Mouse (Mus musculus): ENCODE measurements at regions not wholly inside any gene's neighbourhood (a gene's known extent, or its start where the extent isn't known, plus 50 kb on each side); places are given as distances from the start of the nearest gene placed in this dataset.

DNA sequence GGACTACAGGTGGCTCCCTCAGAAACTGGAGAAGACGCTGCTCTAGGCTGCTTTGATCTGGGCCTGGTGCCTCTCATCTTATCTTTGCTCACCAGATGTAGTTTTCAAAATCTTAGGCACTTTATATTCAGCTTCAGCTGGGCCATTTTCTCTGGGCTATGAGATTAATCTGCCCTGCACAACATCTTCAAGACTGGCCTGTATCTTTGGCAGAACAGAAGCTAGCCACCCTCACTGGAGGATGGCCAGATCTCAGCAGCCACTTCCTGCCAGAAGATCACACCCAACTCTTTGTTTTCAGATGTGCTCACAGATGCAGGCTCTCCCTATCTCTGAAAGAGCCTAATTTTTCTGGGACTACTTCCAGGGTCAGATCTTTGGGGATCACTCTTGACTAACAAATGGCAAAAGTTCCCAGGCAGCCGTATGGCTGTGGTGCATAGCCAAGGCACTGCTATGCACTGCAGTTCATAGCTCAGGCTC, 75.8 kb upstream of the Irs2 start:
- no peaks in the 10 kb centered on the region for H3K36me3 ChIP-seq (ENCODE audit: control insufficient read depth, insufficient read depth, low read length)
- no peak overlapping the region for H3K4me3 ChIP-seq (replicated peaks; ENCODE audit: low read length)
- DNase-seq (ENCODE audit: low spot score) (no peak), ATAC-seq (ENCODE audit: low FRiP score, low read depth) (no peak)
- WGBS: 57% methylated on average over 2 of the region's 2 CpGs
- H3K9me3 ChIP-seq (ENCODE audit: control insufficient read depth, low read length): no peaks in the 10 kb centered on the region
- no peaks in the 10 kb centered on the region for H3K27me3 ChIP-seq (ENCODE audit: control insufficient read depth, insufficient read depth, low read length)
- H3K9ac ChIP-seq (ENCODE audit: low read depth, low read length, severe bottlenecking): no peak overlapping the region
- TF ChIP-seq POLR2A (IDR thresholded peaks at IDR 0.05; ENCODE audit: borderline replicate concordance, extremely low read depth, insufficient read depth, insufficient read length): no peak
- peaks cover 3% of the 10 kb centered on the region; the same call in 1 of the 2 replicates for H3K4me1 ChIP-seq (ENCODE audit: control insufficient read depth, insufficient read depth, low read length)
- no peak overlapping the region for H3K27ac ChIP-seq (replicated peaks; ENCODE audit: low read depth, low read length)
- no peak overlapping the region for H3K4me2 ChIP-seq (replicated peaks; ENCODE audit: low read depth, low read length, severe bottlenecking)

DNA sequence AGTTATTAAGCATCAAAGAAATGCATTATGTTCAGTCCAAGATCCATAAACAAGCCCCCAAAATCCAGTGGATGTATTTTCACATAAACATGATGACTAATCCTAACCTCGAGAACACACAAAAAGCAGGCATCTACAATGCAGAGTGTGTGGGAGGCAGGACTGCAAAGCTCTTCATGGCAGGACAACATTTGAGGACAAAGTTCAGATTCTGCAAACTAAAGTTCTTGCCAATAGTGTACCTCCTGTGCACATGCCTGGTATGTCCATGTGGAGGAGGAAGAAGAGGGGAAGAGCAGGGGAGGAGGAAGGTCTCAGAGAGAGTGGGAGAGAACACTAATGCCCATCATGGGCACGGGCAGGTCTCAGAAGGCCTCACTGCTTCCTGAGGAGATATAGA, 72.6 kb upstream of the Irs2 start:
- TF ChIP-seq POLR2A (IDR thresholded peaks at IDR 0.05; ENCODE audit: borderline replicate concordance, extremely low read depth, insufficient read depth, insufficient read length): no peak

DNA sequence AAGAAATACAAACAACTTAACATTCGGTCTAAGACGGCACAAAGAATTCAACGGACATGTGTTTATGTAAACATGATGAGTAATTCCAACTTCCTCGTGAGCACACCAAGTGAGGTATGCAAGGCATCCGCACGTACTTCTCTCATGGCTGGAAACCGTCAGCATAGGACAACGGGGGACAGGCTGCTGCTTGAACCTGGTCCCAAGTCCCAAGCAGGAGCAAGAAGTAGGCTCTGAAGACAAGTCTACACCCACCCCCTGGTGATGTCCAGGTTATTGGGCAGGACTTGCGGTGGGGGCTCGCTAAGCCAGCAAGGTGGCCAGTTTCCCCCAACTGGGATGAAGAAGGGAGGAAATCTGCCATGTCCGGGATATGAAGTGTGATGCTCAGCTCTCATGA, 71.5 kb upstream of the Irs2 start:
- no peak for ATAC-seq (ENCODE audit: low FRiP score, low read depth)
- TF ChIP-seq POLR2A (IDR thresholded peaks at IDR 0.05; ENCODE audit: borderline replicate concordance, extremely low read depth, insufficient read depth, insufficient read length): no peak

More for the DNA sequence above, 72.6 kb upstream of the Irs2 start:
- ATAC-seq (ENCODE audit: low FRiP score, low read depth) (no peak), DNase-seq (ENCODE audit: low spot score) (no peak)
- no peak overlapping the region for H3K9ac ChIP-seq (ENCODE audit: low read depth, low read length, severe bottlenecking)
- H3K27ac ChIP-seq (replicated peaks; ENCODE audit: low read depth, low read length): no peak overlapping the region
- no peaks in the 10 kb centered on the region for H3K9me3 ChIP-seq (ENCODE audit: control insufficient read depth, low read length)
- peaks cover 24% of the 10 kb centered on the region for H3K4me1 ChIP-seq (ENCODE audit: control insufficient read depth, insufficient read depth, low read length)
- H3K4me2 ChIP-seq (replicated peaks; ENCODE audit: low read depth, low read length, severe bottlenecking): no peak overlapping the region
- H3K27me3 ChIP-seq (ENCODE audit: control insufficient read depth, insufficient read depth, low read length): no peaks in the 10 kb centered on the region
- WGBS: 89% methylated on average over 2 of the region's 2 CpGs
- H3K36me3 ChIP-seq (ENCODE audit: control insufficient read depth, insufficient read depth, low read length): no peaks in the 10 kb centered on the region
- no peak overlapping the region for H3K4me3 ChIP-seq (replicated peaks; ENCODE audit: low read length)

DNA sequence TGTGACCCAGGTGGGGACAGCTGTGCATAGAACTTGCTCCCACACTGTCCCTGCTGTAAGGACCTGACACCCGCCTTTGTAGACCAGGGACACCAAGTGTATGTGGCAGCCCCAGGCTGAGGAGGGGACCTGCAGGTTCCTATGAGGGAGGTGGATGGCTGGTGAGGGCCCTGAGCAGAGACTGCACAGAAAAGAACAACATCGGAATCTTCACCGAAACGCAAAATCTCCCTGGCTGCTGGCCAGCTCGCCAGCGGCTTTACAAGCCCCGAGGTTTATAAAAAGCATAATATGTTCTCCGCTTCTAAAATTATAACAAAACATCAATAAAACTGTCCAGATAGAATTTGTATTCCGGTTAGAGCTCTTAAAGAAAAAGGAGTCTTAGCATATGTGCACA, 68.9 kb upstream of the Irs2 start:
- peak; percentile 60 for DNase-seq (ENCODE audit: low spot score)
- Histone ChIP-seq H3K4me2 (replicated peaks; ENCODE audit: low read depth, low read length, severe bottlenecking) (peak overlapping the region; percentile 33; the same call in 1 of the 2 replicates), H3K27me3 (ENCODE audit: control insufficient read depth, insufficient read depth, low read length) (no peaks in the 10 kb centered on the region), H3K4me1 (ENCODE audit: control insufficient read depth, insufficient read depth, low read length) (peaks cover 24% of the 10 kb centered on the region), H3K4me3 (replicated peaks; ENCODE audit: low read length) (no peak overlapping the region), H3K27ac (replicated peaks; ENCODE audit: low read depth, low read length) (no peak overlapping the region), H3K9ac (ENCODE audit: low read depth, low read length, severe bottlenecking) (0 out of 2 replicates have a peak overlapping the region, but pooled peaks have one; percentile 12), H3K36me3 (ENCODE audit: control insufficient read depth, insufficient read depth, low read length) (no peaks in the 10 kb centered on the region), H3K9me3 (ENCODE audit: control insufficient read depth, low read length) (no peaks in the 10 kb centered on the region)
- TF ChIP-seq POLR2A (IDR thresholded peaks at IDR 0.05; ENCODE audit: borderline replicate concordance, extremely low read depth, insufficient read depth, insufficient read length): no peak
- WGBS: 19% methylated on average over 9 of the region's 9 CpGs
- ATAC-seq (ENCODE audit: low FRiP score, low read depth): no peak; the same call in 1 of the 2 replicates

More for the DNA sequence above, 71.5 kb upstream of the Irs2 start:
- no peak for DNase-seq (ENCODE audit: low spot score)
- H3K4me3 ChIP-seq (replicated peaks; ENCODE audit: low read length): no peak overlapping the region
- H3K4me1 ChIP-seq (ENCODE audit: control insufficient read depth, insufficient read depth, low read length): peaks cover 24% of the 10 kb centered on the region
- no peaks in the 10 kb centered on the region for H3K36me3 ChIP-seq (ENCODE audit: control insufficient read depth, insufficient read depth, low read length)
- no peaks in the 10 kb centered on the region for H3K9me3 ChIP-seq (ENCODE audit: control insufficient read depth, low read length)
- 72% methylated on average over 11 of the region's 11 CpGs for WGBS
- no peak overlapping the region for H3K27ac ChIP-seq (replicated peaks; ENCODE audit: low read depth, low read length)
- H3K27me3 ChIP-seq (ENCODE audit: control insufficient read depth, insufficient read depth, low read length): no peaks in the 10 kb centered on the region
- H3K9ac ChIP-seq (ENCODE audit: low read depth, low read length, severe bottlenecking): no peak overlapping the region
- H3K4me2 ChIP-seq (replicated peaks; ENCODE audit: low read depth, low read length, severe bottlenecking): no peak overlapping the region

DNA sequence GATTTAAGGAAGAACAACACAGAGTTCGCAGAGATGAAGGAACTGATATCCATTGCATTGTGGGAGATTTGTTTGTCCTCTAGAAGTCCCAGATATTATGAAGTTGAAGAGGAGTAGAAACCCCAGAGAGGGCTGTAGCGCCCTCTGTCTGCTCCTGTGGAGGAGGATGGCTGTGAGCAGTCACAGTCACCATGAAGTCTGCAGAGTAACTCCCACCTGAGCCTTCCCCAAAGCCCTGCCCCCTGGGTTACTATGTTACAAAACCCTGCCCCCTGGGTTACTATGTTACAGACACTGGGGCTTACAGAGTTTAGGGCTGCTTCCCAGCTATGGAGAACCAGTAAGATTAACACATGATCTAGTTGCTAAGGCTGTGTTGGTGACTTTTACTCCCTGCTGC, 62.9 kb upstream of the Irs2 start:
- H3K9me3 ChIP-seq (ENCODE audit: control insufficient read depth, low read length): no peaks in the 10 kb centered on the region
- no peaks in the 10 kb centered on the region for H3K27me3 ChIP-seq (ENCODE audit: control insufficient read depth, insufficient read depth, low read length)
- no peaks in the 10 kb centered on the region; the same call in 1 of the 2 replicates for H3K4me1 ChIP-seq (ENCODE audit: control insufficient read depth, insufficient read depth, low read length)
- WGBS: 61% methylated on average over 2 of the region's 2 CpGs
- ATAC-seq (ENCODE audit: low FRiP score, low read depth) (no peak), DNase-seq (ENCODE audit: low spot score) (no peak)
- no peak overlapping the region for H3K4me2 ChIP-seq (replicated peaks; ENCODE audit: low read depth, low read length, severe bottlenecking)
- H3K9ac ChIP-seq (ENCODE audit: low read depth, low read length, severe bottlenecking): no peak overlapping the region
- no peaks in the 10 kb centered on the region for H3K36me3 ChIP-seq (ENCODE audit: control insufficient read depth, insufficient read depth, low read length)
- no peak for TF ChIP-seq POLR2A (IDR thresholded peaks at IDR 0.05; ENCODE audit: borderline replicate concordance, extremely low read depth, insufficient read depth, insufficient read length)
- no peak overlapping the region for H3K27ac ChIP-seq (replicated peaks; ENCODE audit: low read depth, low read length)
- H3K4me3 ChIP-seq (replicated peaks; ENCODE audit: low read length): no peak overlapping the region

DNA sequence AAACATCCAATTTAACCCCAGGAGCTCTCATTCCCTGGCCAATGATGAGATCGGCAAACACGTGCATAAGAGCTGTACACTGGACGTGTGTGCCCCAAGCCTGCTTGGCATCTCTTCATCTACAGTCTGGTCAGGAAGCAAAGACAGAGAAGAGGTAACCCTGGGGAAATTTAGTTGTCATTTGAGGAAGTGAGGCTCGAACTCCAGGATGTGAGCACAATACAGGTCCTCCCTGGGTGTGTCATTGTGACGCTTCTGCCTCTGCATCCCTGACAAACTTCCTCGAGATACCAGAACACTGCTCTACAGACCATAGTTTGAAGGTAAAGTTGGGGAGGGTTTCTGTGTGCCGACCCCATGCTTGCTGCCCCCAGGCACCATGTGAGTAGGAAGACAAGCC, 59.2 kb upstream of the Irs2 start:
- Histone ChIP-seq H3K9ac (ENCODE audit: low read depth, low read length, severe bottlenecking) (no peak overlapping the region), H3K4me1 (ENCODE audit: control insufficient read depth, insufficient read depth, low read length) (peaks cover 3% of the 10 kb centered on the region; the same call in 1 of the 2 replicates), H3K27me3 (ENCODE audit: control insufficient read depth, insufficient read depth, low read length) (no peaks in the 10 kb centered on the region), H3K36me3 (ENCODE audit: control insufficient read depth, insufficient read depth, low read length) (no peaks in the 10 kb centered on the region), H3K9me3 (ENCODE audit: control insufficient read depth, low read length) (no peaks in the 10 kb centered on the region), H3K4me2 (replicated peaks; ENCODE audit: low read depth, low read length, severe bottlenecking) (no peak overlapping the region), H3K4me3 (replicated peaks; ENCODE audit: low read length) (no peak overlapping the region), H3K27ac (replicated peaks; ENCODE audit: low read depth, low read length) (no peak overlapping the region)
- TF ChIP-seq POLR2A (IDR thresholded peaks at IDR 0.05; ENCODE audit: borderline replicate concordance, extremely low read depth, insufficient read depth, insufficient read length): no peak
- DNase-seq (ENCODE audit: low spot score): no peak
- no peak for ATAC-seq (ENCODE audit: low FRiP score, low read depth)
- 87% methylated on average over 7 of the region's 7 CpGs for WGBS

All from limb, embryonic 14.5 days (tissue).